Comparison of ENCODE assay signal across 14 mouse cellular contexts in the genomic region with DNA sequence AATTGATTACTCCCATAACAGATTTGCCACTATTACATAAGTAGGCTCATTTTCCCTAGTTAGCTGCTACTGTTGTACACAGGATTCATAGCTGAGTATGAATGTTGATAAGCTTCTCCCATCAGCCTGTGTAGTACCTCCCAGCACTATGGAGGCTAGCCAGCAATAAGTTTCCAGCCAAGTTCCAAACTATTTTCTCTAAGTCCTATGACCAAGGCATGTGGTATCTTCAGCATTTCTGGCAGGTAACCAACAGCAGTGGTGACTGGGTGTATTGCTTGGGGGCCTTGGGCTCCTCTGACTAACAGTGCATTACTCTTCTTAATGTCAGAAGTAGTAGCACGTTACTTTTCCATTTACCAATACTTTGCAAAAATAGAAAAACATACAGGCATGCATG.
A peak's percentile ranks its signal among the peaks of the same experiment; 100 is the strongest.
DNase-seq lines count a peak whose midpoint lies in the region; ATAC-seq lines count a peak whose summit lies in the region.
"Had no signal": no experiment of that assay in that cellular context is flagged by ENCODE, and none has a peak within 500 bp of the region (broad histone marks: within the 10 kb centered on the region; RNA-seq: fewer than 3 reads in every experiment).

No protein-coding gene starts in this region.

- WGBS in kidney, embryonic 14.5 days: 90% methylated on average over 1 of the region's 1 CpGs
- 42% methylated on average over 1 of the region's 1 CpGs for WGBS in heart, embryonic 15.5 days
- 89% methylated on average over 1 of the region's 1 CpGs for WGBS in neural tube, embryonic 15.5 days

- H3K27me3 ChIP-seq in kidney, embryonic 14.5 days (ENCODE audit: control insufficient read depth, insufficient read depth, low read length): no peaks in the 10 kb centered on the region
- no peaks in the 10 kb centered on the region for H3K27me3 ChIP-seq in heart, embryonic 15.5 days
- H3K27me3 ChIP-seq in neural tube, embryonic 15.5 days (replicated peaks): no peaks in the 10 kb centered on the region
- H3K27me3 ChIP-seq: CH12.LX; embryonic facial prominence, embryonic 12.5 days; stomach, embryonic 15.5 days had no signal

- H3K9me3 ChIP-seq in kidney, embryonic 14.5 days (ENCODE audit: control insufficient read depth, low read length): no peaks in the 10 kb centered on the region
- H3K9me3 ChIP-seq in heart, embryonic 15.5 days (replicated peaks): no peaks in the 10 kb centered on the region
- no peaks in the 10 kb centered on the region for H3K9me3 ChIP-seq in neural tube, embryonic 15.5 days (replicated peaks)
- H3K9me3 ChIP-seq: embryonic facial prominence, embryonic 12.5 days; limb, embryonic 10.5 days; stomach, embryonic 15.5 days had no signal

- H3K9ac ChIP-seq in kidney, embryonic 14.5 days (ENCODE audit: low read depth, low read length): no peak overlapping the region
- H3K9ac ChIP-seq in heart, embryonic 15.5 days: no peak overlapping the region
- H3K9ac ChIP-seq in neural tube, embryonic 15.5 days (replicated peaks): no peak overlapping the region
- H3K9ac ChIP-seq: embryonic facial prominence, embryonic 12.5 days; stomach, embryonic 15.5 days had no signal

- no peak for ATAC-seq in kidney, embryonic 14.5 days (ENCODE audit: low FRiP score, low TSS enrichment)
- peak; percentile 97 for ATAC-seq in heart, embryonic 15.5 days (replicated peaks; ENCODE audit: insufficient number of reproducible peaks, insufficient read depth, low FRiP score, low read depth)
- ATAC-seq in frontal cortex, adult (ENCODE audit: low TSS enrichment): no peak
- no peak for ATAC-seq in neural tube, embryonic 15.5 days (ENCODE audit: low FRiP score)
- ATAC-seq: activated CD4-positive, CD25-positive, alpha-beta regulatory T cell, adult 4 months had no signal

- no peak overlapping the region for H3K27ac ChIP-seq in kidney, embryonic 14.5 days (ENCODE audit: low read depth, low read length)
- peak overlapping the region; percentile 61 for H3K27ac ChIP-seq in heart, embryonic 15.5 days
- no peak overlapping the region for H3K27ac ChIP-seq in neural tube, embryonic 15.5 days (replicated peaks)
- H3K27ac ChIP-seq: embryonic facial prominence, embryonic 12.5 days; limb, embryonic 10.5 days; stomach, embryonic 15.5 days had no signal

- no peaks in the 10 kb centered on the region for H3K36me3 ChIP-seq in kidney, embryonic 14.5 days (ENCODE audit: control insufficient read depth, insufficient read depth, low read length)
- H3K36me3 ChIP-seq in heart, embryonic 15.5 days: peaks cover 18% of the 10 kb centered on the region
- H3K36me3 ChIP-seq in neural tube, embryonic 15.5 days: peaks cover 4% of the 10 kb centered on the region; the same call in 1 of the 2 replicates
- H3K36me3 ChIP-seq: embryonic facial prominence, embryonic 12.5 days; stomach, embryonic 15.5 days had no signal

- DNase-seq in kidney, adult 11 months: peak; percentile 34
- peak; percentile 83 to 93 for DNase-seq in adrenal gland, adult (ENCODE audit: inconsistent age in 2 of 2, low spot score in 1 of 2)
- DNase-seq in lung, postnatal 25 days (ENCODE audit: low spot score): peak; percentile 41
- DNase-seq in thymus, postnatal 0 days (ENCODE audit: low spot score): no peak
- DNase-seq: cerebellum, adult 11 months had no signal

- no peak overlapping the region for H3K4me2 ChIP-seq in kidney, embryonic 14.5 days (replicated peaks; ENCODE audit: low read depth, low read length)
- no peak overlapping the region for H3K4me2 ChIP-seq in heart, embryonic 15.5 days
- no peak overlapping the region for H3K4me2 ChIP-seq in neural tube, embryonic 15.5 days
- H3K4me2 ChIP-seq: embryonic facial prominence, embryonic 12.5 days; stomach, embryonic 15.5 days had no signal

- H3K4me1 ChIP-seq in kidney, embryonic 14.5 days (ENCODE audit: control insufficient read depth, insufficient read depth, low read length): no peaks in the 10 kb centered on the region
- peaks cover 18% of the 10 kb centered on the region for H3K4me1 ChIP-seq in heart, embryonic 15.5 days (replicated peaks)
- no peaks in the 10 kb centered on the region for H3K4me1 ChIP-seq in neural tube, embryonic 15.5 days
- H3K4me1 ChIP-seq: embryonic facial prominence, embryonic 12.5 days; limb, embryonic 10.5 days; stomach, embryonic 15.5 days had no signal

- H3K4me3 ChIP-seq in kidney, embryonic 14.5 days (ENCODE audit: low read length): no peak overlapping the region
- no peak overlapping the region for H3K4me3 ChIP-seq in heart, embryonic 15.5 days
- no peak overlapping the region for H3K4me3 ChIP-seq in neural tube, embryonic 15.5 days (replicated peaks)
- H3K4me3 ChIP-seq: embryonic facial prominence, embryonic 12.5 days; limb, embryonic 10.5 days; stomach, embryonic 15.5 days had no signal
